Mouse (Mus musculus) C2C12 (cell line): ENCODE measurements around the gene Arhgef19.

Source experiments
- CEBPB ChIP-seq: IDR thresholded peaks from one replicate; pipeline ENCODE4 v1.6.1; 2011; ENCODE audit warnings: low read depth, mild to moderate bottlenecking, control low read depth, moderate library complexity
- CTCF ChIP-seq: IDR thresholded peaks from one replicate; pipeline ENCODE4 v1.5.1; 2011; ENCODE audit not compliant: control insufficient read depth, insufficient read depth, insufficient read length
- FOSL1 ChIP-seq: IDR thresholded peaks from one replicate; pipeline ENCODE4 v1.8.0; 2011; ENCODE audit warnings: mild to moderate bottlenecking, low read length; ENCODE audit not compliant: poor library complexity, insufficient read depth, severe bottlenecking
- MYOD1 ChIP-seq: IDR thresholded peaks from one replicate; pipeline ENCODE4 v1.6.1; 2011; ENCODE audit warnings: low read depth; ENCODE audit not compliant: control insufficient read depth, insufficient read length
- MYOG ChIP-seq: IDR thresholded peaks from one replicate; pipeline ENCODE4 v1.6.1; 2011; ENCODE audit not compliant: control insufficient read depth, insufficient read length; ENCODE audit errors: extremely low read depth
- USF1 ChIP-seq: IDR thresholded peaks from one replicate; pipeline ENCODE4 v1.6.1; 2011; ENCODE audit warnings: low read depth, mild to moderate bottlenecking, control low read depth, moderate library complexity

- TF ChIP-seq MYOD1 (no peak), CTCF (no peak), MYOG (no peak), USF1 (no peak), FOSL1 (no peak), CEBPB (peak; percentile 2)
Observed at GRCm38 (mm10) chr4:141260007-141260723, 20.9 kb downstream of the Arhgef19 start.
